Mouse (Mus musculus): ENCODE measurements around the gene Fam169a.

The Fam169a gene

DNA sequence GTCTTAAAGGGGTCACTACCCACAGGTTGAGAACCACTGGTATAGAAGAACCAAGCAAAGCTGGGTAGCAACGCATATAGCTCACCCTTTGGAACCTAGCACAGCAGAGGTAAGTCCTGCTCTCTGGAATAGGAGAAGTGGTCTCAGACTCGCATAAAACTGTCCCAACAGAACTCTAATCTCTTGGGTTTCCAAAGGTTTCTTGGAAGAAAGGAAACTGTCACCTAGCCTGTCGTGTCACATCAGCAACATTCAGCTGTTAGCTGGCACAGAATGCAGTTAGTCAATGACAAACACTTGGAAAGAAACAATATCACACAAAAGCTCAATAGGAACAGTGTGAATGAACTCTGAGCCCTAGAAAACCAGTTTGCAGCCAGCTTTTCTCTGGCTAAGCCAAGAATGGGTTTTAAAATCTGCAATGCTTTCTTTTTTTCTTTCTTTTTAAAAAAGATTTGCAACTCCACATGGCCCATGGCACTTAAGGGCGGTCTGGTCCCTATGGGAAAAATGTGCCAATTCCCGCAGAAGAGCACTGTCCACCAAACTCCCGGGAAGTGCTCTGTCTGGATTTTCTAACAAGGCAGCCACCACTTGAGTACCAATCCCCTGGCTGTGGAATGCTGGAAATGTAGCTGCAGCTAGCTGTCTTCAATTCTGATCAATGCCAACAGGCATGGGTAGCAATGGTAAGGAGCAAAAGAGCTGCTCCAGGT, 113.2 kb downstream of the Fam169a start:
- DNase-seq (ENCODE audit: low spot score) = no peak
